Mouse (Mus musculus) small intestine, adult 2 months (tissue): ENCODE measurements around the gene Mrps23.

ENCODE experiments used
- CTCF ChIP-seq: fragments of 200-500 bp; IDR thresholded peaks from 2 replicates; pipeline ENCODE4 v1.5.1; 2012; ENCODE audit warnings: low read depth, mild to moderate bottlenecking, control low read depth, inconsistent platforms, low read length, moderate library complexity, mixed read lengths; ENCODE audit not compliant: insufficient replicate concordance, insufficient read length; ENCODE audit errors: extremely low read depth
- POLR2A ChIP-seq: fragments of 200-500 bp; IDR thresholded peaks from 2 replicates; pipeline ENCODE4 v1.6.1; 2012; ENCODE audit warnings: low read depth, mild to moderate bottlenecking, control low read depth, inconsistent platforms, low read length, moderate library complexity

DNA sequence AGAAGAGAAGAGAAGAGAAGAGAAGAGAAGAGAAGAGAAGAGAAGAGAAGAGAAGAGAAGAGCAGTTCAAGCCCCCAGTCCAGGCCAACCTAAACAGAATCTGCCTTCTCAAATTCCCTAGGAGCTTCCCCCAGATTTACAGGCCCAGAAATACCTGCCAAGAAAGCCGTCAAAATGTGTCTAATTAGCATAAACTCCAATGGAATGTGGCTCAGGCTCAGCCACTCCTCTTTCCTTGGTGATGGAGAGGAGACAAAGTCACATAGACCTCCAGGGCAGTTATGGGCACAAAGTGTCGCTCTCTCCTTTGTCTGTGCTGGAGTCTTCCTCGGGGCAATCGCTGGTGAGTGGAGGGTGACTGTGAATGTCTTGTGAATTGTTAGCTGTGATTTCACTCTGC is 6.0 kb upstream of the Mrps23 start:
- no peak for TF ChIP-seq POLR2A
- no peak for TF ChIP-seq CTCF
